Mouse (Mus musculus) adrenal gland, postnatal 4 days (tissue): ENCODE data around the gene Psg16. TPM values are rescaled to one million over a fixed set of nuclear protein-coding genes. Genes with fewer than 3 reads are reported as not detected.
"Not testable (repeated sequence)": the region's sequence is repeated elsewhere in the genome, so short reads cannot be mapped to it uniquely, and the experiment has no call there.

Source experiments
- DNase-seq, 2 experiments: peaks; one replicate each; pipeline ENCODE4 v3.0.0; 2021 to 2022; ENCODE audit warnings: low spot score in 2 of 2, mixed read lengths in 2 of 2
- total RNA-seq, 2 experiments: library from RNA; stranded (reverse); gene quantifications; 2 replicates each; pipeline ENCODE4 v1.2.3; 2021

Psg16 gene
- total RNA-seq, 2 experiments from 2014 or later = 0.39 to 0.79 TPM

DNA sequence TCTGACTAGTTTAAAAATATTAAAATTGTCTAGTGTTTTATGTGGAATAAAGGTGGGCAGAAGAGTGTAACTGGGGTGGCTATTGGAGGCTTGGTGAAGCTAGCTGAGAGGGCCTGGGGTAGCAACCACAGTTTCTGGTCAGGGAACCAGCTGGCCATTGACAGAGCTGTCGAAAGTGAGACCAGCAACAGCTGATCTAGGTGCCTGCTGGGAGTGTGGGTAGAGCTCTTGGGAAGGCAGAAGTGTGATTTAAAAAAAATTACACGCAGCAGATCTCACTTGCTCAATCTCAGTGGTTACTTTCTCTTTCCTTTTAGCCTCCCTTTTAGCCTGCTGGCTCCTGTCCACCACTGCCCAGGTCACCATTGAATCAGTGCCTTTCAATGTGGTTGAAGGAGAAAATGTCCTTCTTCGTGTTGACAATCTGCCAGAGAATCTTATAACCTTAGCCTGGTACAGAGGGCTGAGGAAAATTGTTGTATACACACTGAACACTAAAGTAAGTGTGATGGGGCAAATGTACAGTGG, 16.3 kb downstream of the Psg16 start:
- DNase-seq = no peak

DNA sequence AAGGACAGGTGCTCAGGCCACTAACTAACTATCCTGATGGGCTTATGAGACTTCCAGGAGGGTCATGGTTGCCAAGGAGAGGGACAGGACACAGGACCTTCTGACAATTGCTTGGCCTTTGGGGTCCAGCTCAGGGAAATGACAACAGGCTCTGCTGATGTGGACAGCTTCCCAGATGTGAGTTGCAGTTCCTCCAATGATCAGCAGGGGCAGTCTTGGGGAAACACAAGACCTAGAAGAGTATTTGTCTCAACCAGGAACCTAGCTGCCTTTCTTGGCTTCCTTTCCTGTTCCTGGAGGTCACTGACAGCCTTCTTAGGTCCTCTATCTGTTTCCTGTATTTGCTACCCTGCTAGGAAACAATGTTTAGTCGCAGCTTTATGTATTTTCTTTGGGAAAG, 17.4 kb downstream of the Psg16 start:
- DNase-seq = no peak

DNA sequence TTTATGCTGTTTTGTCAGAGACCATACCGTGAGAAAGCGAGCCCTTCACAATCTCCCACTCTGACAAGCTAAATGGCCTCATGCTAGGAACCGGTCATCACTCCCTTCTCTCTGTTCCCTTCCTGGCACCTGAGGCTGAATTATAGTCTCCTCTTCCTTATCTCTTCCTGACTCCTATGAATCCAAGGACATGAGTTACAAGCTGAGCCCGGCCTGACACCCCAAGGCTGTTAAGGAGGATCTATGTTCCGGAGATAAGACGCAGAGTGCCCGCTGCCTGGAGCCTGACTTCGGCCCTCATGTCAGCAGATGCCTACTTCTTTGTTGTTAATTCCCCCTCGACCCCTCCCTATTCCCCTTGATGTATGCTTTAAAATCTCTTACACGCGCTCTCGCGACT, 27.8 kb downstream of the Psg16 start:
- DNase-seq = not testable (repeated sequence)

DNA sequence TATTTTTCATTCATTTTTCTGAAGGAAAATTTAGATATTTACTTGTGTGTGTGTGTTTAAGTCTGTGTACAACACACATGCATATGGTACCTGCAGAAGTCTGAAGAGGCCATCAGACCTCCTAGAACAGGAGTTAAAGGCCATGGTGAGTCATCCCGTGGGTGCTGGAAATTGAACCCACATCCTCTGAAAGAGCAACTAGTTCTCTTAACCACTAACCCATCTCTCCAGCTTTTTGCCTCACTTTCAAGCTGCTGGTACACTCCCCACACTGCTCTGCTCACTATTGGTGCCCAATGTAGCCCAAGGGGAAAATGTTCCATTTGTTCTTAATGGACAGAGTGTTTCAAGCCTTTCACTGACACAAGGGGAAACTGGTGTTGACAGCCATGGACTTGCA, 61.5 kb downstream of the Psg16 start:
- DNase-seq = no peak

DNA sequence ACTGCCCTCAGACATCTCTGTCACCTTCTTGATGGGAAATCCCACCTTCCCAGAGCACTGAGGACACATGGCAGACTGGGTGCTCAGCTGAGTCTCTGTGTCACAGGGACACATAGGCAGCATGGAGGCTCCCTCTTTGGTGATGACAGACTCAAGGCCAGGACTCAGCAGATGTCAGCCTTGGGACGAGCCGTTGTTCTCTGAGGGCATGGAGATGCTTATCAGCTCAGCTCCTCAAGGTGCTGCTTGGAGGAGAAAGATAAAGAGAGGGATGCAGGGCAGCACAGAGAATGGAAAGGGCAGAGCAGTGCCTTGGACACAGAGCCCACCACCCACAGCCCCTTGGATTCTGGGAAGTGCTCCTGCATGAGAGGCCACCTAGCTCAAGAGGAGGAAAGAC, 76.1 kb downstream of the Psg16 start, which contains the start of gene Ceacam3:
Gene Ceacam3 (plus strand): TSS at position 352 of the 400 bp plus-strand sequence.
- DNase-seq = no peak

DNA sequence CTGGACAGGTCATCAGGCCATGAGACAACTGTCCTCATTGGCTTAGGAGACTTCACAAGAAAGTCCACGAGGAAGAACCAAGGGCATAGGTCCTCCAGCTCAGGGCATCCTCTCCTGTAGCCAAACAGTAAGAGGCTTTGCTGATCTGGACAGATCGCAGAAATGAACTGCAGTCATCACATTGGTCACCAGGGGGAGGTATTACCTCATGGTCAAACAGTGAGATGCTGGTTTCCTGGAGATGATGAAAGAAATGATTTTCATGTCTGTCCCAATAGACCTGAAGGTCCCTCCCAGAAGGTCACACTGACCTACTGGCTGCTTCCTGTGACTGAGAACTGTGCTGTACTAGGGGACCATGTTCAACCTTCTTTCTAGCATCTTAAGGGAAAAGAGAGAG, 81.8 kb downstream of the Psg16 start:
- DNase-seq = no peak

DNA sequence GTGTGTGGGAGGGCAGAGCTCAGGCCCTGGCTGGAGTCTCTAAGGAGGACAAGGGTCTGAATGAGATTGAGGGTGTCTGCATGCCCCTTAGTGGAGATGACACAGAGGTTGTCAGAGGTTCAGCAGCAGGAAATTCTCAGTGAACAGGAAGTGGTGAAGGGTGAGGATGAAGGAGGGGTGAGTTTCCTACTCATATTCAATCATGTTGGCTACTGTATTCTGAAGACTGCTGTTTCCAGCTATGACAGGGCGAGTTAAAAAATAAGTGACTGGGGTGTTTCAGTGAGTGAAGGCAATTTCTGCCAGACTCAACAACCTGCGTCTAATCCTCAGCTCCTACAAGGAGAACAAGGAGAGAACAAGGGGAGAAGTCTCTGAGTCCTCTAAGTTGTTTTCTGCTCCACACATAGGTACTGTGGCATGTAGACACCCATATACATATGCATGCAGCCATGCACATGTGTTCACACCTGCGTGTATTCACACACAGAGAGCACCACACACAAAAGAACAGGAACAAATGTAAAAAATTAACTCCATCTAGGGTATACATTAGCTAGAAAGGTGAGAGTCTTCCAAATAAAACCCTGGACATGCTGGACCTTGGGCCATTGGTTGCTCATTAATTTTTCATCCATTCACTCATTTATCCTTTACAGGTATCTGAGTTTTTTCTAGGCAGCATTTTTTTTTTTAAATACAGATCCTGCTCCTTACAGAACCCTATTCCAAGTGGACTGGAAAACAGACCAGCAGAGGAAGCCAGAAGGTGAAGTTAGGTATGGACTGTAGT, 83.2 kb downstream of the Psg16 start:
- DNase-seq = no peak

DNA sequence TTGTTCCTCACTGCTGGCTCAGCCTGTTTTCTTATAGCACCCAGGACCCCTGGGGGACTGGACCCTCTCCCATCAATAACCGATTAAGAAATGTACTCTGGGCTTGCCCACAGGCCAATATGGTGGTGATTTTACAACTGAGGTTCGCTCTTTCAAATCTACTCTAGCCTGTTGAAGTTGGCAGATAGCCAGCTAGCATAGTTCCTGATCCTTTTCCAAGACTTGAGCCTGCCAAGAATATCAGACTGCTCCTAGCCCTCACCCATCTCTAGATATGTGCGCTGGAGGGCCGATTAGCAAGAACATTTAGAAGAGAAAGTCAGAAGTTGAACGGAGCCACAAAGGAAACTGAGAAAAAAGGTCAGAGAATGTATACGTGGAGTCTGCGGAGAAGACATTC, 85.2 kb downstream of the Psg16 start:
- DNase-seq = no peak

DNA sequence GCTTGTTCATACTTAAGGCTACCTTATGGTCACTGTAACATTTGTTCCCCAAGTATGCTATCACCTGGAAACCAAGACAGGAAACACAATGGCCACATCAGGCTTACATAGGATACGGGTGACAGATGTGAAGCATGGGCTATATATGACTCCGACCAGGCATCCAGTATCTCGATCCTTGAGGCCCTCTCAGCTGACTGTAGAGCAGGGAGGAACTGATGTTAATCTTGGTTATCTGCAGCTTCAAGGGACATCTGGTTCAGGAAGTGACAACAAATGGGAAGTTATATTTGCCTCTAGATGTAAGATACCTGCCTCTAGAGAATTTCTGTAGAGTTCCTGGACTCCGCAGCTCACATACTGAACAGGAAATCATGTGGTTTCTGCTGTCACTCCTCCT, 98.0 kb downstream of the Psg16 start:
- no peak for DNase-seq

Other genes starting within 250 kb of the Psg16 start
- 10 to 100 TPM; 22.0 to 22.2 TPM for gene Prkd2, start 231.1 kb upstream of the Psg16 start, total RNA-seq
- gene Dact3, start 198.7 kb upstream of the Psg16 start, total RNA-seq = 10 to 100 TPM; 12.7 to 13.7 TPM
- 1 to 10 TPM; 2.4 to 4.0 TPM for gene Gng8, start 182.3 kb upstream of the Psg16 start, total RNA-seq
- gene Ptgir, start 167.6 kb upstream of the Psg16 start, total RNA-seq = 1 to 10 TPM; 1.7 to 2.0 TPM
- gene Calm3, start 149.9 kb upstream of the Psg16 start, total RNA-seq = 100 to 1,000 TPM; 330 to 344 TPM
- 10 to 100 TPM; 40.7 to 42.6 TPM for gene Pnmal2, start 129.4 kb upstream of the Psg16 start, total RNA-seq
- gene Pnmal1, start 114.4 kb upstream of the Psg16 start, total RNA-seq = 1 to 10 TPM; 7.3 to 7.8 TPM
- 1 to 10 TPM; 2.2 TPM for gene Gm42372, start 91.0 kb upstream of the Psg16 start, total RNA-seq
- gene Ccdc8, start 81.3 kb upstream of the Psg16 start, total RNA-seq = 10 to 100 TPM; 40.2 to 45.4 TPM
- 100 to 1,000 TPM in 1 of 2 experiments, 10 to 100 TPM in 1; 91.5 to 102 TPM for gene Ppp5c, start 46.1 kb upstream of the Psg16 start, total RNA-seq
- 10 to 100 TPM; 14.3 to 17.8 TPM for gene Hif3a, start 11.6 kb upstream of the Psg16 start, total RNA-seq
- not detected for gene Ceacam3, start 76.2 kb downstream of the Psg16 start, total RNA-seq
- gene Psg29, start 129.4 kb downstream of the Psg16 start, total RNA-seq = not detected